Mouse (Mus musculus) spleen, adult 2 months (tissue): ENCODE data around the gene Lmf2. TPM values are rescaled to one million over a fixed set of nuclear protein-coding genes. Genes with fewer than 3 reads are reported as not detected.
A peak's percentile ranks its signal among the peaks of the same experiment; 100 is the strongest.

Experiments
- DNase-seq, 2 experiments: peaks; one replicate each; pipeline versions ENCODE4 v3.0.0 to v3.0.0-alpha.2; 2012 to 2021; ENCODE audit warnings: low spot score in 2 of 2, low read depth in 1 of 2
- H3K27ac ChIP-seq: fragments of 200-500 bp; 2 replicates; pipeline ENCODE4 v1.5.1; 2012; ENCODE audit warnings: low read length, inconsistent platforms; ENCODE audit not compliant: insufficient read depth
- H3K27me3 ChIP-seq: fragments of 200-500 bp; 2 replicates; pipeline ENCODE4 v1.6.1; 2012; ENCODE audit warnings: mild to moderate bottlenecking, moderate library complexity, low read length, inconsistent platforms; ENCODE audit not compliant: control insufficient read depth, insufficient read depth
- H3K36me3 ChIP-seq: fragments of 200-500 bp; 2 replicates; pipeline ENCODE4 v1.6.1; 2012; ENCODE audit warnings: mild to moderate bottlenecking, low read length, inconsistent platforms; ENCODE audit not compliant: control insufficient read depth, insufficient read depth
- H3K4me1 ChIP-seq: fragments of 200-500 bp; 2 replicates; pipeline ENCODE4 v1.6.1; 2011; ENCODE audit warnings: inconsistent platforms; ENCODE audit not compliant: control insufficient read depth, insufficient read depth, insufficient read length
- H3K4me3 ChIP-seq: fragments of 200-500 bp; 2 replicates; pipeline ENCODE4 v1.5.1; 2011; ENCODE audit warnings: mild to moderate bottlenecking, inconsistent platforms; ENCODE audit not compliant: insufficient read depth, insufficient read length; ENCODE audit errors: extremely low read depth
- CTCF ChIP-seq: fragments of 200-500 bp; IDR thresholded peaks from 2 replicates; pipeline ENCODE4 v1.5.1; 2011; ENCODE audit warnings: mild to moderate bottlenecking, inconsistent platforms; ENCODE audit not compliant: insufficient read depth, insufficient read length, insufficient replicate concordance; ENCODE audit errors: extremely low read depth
- POLR2A ChIP-seq: fragments of 200-500 bp; IDR thresholded peaks from 2 replicates; pipeline ENCODE4 v1.6.1; 2011; ENCODE audit warnings: low read depth, low read length, inconsistent platforms
- WGBS: fragments of 180-500 bp; shearing (Covaris S2); methylation state at CpG from one replicate; pipeline ENCODE4 v1.1.7; 2018; 5-methylcytosine and 5-hydroxymethylcytosine counted together
- polyA plus RNA-seq: library from polyadenylated mRNA; depleted of rRNA; stranded (reverse); fragments of >200 nt; gene quantifications from 2 replicates; pipeline ENCODE4 v1.2.3, GENCODE M21; 2012

Gene Lmf2
- polyA plus RNA-seq, 1 experiment = 51.5 TPM

- Histone ChIP-seq H3K27me3 (no peaks in the 10 kb centered on the region), H3K27ac (no peak overlapping the region), H3K36me3 (no peaks in the 10 kb centered on the region), H3K4me3 (no peak overlapping the region), H3K4me1 (no peaks in the 10 kb centered on the region)
- TF ChIP-seq POLR2A (no peak), CTCF (no peak)
- WGBS = 93% methylated on average over 10 of the region's 10 CpGs
- DNase-seq = no peak
Measured at GRCm38 (mm10) chr15:89390081-89390480, 34.6 kb upstream of the Lmf2 start.

- 11% methylated on average over 12 of the region's 12 CpGs for WGBS
- no peaks in the 10 kb centered on the region for H3K4me1 ChIP-seq
- DNase-seq = no peak
- no peaks in the 10 kb centered on the region for H3K36me3 ChIP-seq
- TF ChIP-seq POLR2A (no peak), CTCF (no peak)
- no peaks in the 10 kb centered on the region for H3K27me3 ChIP-seq
- H3K4me3 ChIP-seq = no peak overlapping the region
- H3K27ac ChIP-seq = no peak overlapping the region
Measured at GRCm38 (mm10) chr15:89387127-89387526, 31.7 kb upstream of the Lmf2 start.

- no peaks in the 10 kb centered on the region for H3K27me3 ChIP-seq
- TF ChIP-seq POLR2A (no peak), CTCF (no peak)
- no peak within 1 kb of the TSS for H3K4me3 ChIP-seq
- no peaks in the 10 kb centered on the region for H3K4me1 ChIP-seq
- H3K36me3 ChIP-seq = no peaks in the 10 kb centered on the region
- 91% methylated on average over 7 of the region's 7 CpGs for WGBS
- no peak for DNase-seq
- H3K27ac ChIP-seq = no peak within 1 kb of the TSS
Measured at GRCm38 (mm10) chr15:89384617-89385016, 29.2 kb upstream of the Lmf2 start, which contains the start of gene Klhdc7b. TSS of gene Klhdc7b (plus strand) at chr15:89384917.

- TF ChIP-seq CTCF = no peak
- TF ChIP-seq POLR2A = no peak
- Histone ChIP-seq H3K36me3 (no peaks in the 10 kb centered on the region), H3K27ac (no peak overlapping the region), H3K27me3 (peaks cover 9% of the 10 kb centered on the region), H3K4me1 (peaks cover 3% of the 10 kb centered on the region; the same call in 1 of the 2 replicates), H3K4me3 (no peak overlapping the region)
- DNase-seq = no peak
- 10% methylated on average over 10 of the region's 10 CpGs for WGBS
Measured at GRCm38 (mm10) chr15:89379429-89379828, 24.0 kb upstream of the Lmf2 start.

- Histone ChIP-seq H3K27ac (no peak within 1 kb of the TSS), H3K27me3 (peaks cover 9% of the 10 kb centered on the region), H3K4me3 (peak within 1 kb of the TSS; percentile 24; the same call in 1 of the 2 replicates), H3K36me3 (no peaks in the 10 kb centered on the region), H3K4me1 (peaks cover 6% of the 10 kb centered on the region)
- 3% methylated on average over 33 of the region's 33 CpGs for WGBS
- no peak for DNase-seq
- TF ChIP-seq POLR2A (no peak), CTCF (no peak)
Measured at GRCm38 (mm10) chr15:89378831-89379401, 23.5 kb upstream of the Lmf2 start, which contains the start of gene Odf3b. TSS of gene Odf3b (minus strand) at chr15:89379282.

GRCm38 (mm10) chr15:89377938-89378828 is 22.7 kb upstream of the Lmf2 start:
- no peak overlapping the region for H3K27ac ChIP-seq
- peak overlapping the region; percentile 24; the same call in 1 of the 2 replicates for H3K4me3 ChIP-seq
- no peaks in the 10 kb centered on the region for H3K36me3 ChIP-seq
- H3K27me3 ChIP-seq = peaks cover 9% of the 10 kb centered on the region
- no peak for DNase-seq
- 18% methylated on average over 46 of the region's 46 CpGs for WGBS
- peaks cover 7% of the 10 kb centered on the region for H3K4me1 ChIP-seq
- no peak for TF ChIP-seq CTCF
- TF ChIP-seq POLR2A = no peak

GRCm38 (mm10) chr15:89377362-89377761 is 21.9 kb upstream of the Lmf2 start:
- no peak overlapping the region for H3K4me3 ChIP-seq
- DNase-seq = no peak
- H3K27me3 ChIP-seq = peaks cover 9% of the 10 kb centered on the region
- H3K36me3 ChIP-seq = peaks cover 2% of the 10 kb centered on the region; the same call in 1 of the 2 replicates
- WGBS = 44% methylated on average over 18 of the region's 18 CpGs
- H3K27ac ChIP-seq = no peak overlapping the region
- H3K4me1 ChIP-seq = peaks cover 11% of the 10 kb centered on the region
- TF ChIP-seq CTCF (no peak), POLR2A (no peak)
